Mouse (Mus musculus): ENCODE results near the gene Prx.

GRCm38 (mm10) chr7:27518314-27518713 lies 19.2 kb downstream of the Prx start:
- TF ChIP-seq CHD2 (IDR thresholded peaks at IDR 0.05; ENCODE audit: low read length) (no peak), SMC3 (IDR thresholded peaks at IDR 0.05; ENCODE audit: low read depth, low read length) (no peak), TCF12 (IDR thresholded peaks at IDR 0.05; ENCODE audit: low read depth, low read length) (no peak), MYC (IDR thresholded peaks at IDR 0.05; ENCODE audit: low read depth, low read length) (no peak), CTCF (conservative IDR thresholded peaks at IDR 0.05 in 1 of 2, IDR thresholded peaks at IDR 0.05 in 1 of 2; ENCODE audit: low read depth in 2 of 2, low read length in 2 of 2) (no peak), EP300 (IDR thresholded peaks at IDR 0.05; ENCODE audit: low read length) (no peak)
